Comparison of ENCODE assay signal across 22 mouse cellular contexts in genomic region chr15:80130689-80131088, GRCm38 (mm10). TPM values are rescaled to one million over a fixed set of nuclear protein-coding genes. Genes with fewer than 3 reads are reported as not detected.
DNase-seq lines count a peak whose midpoint lies in the region; ATAC-seq and TF ChIP-seq lines count a peak whose summit lies in the region.
"Had no signal": no experiment of that assay in that cellular context is flagged by ENCODE, and none has a peak within 500 bp of the region (broad histone marks: within the 10 kb centered on the region; RNA-seq: fewer than 3 reads in every experiment).

No protein-coding gene starts in this region.

- peak overlapping the region; percentile 60 for H3K9ac ChIP-seq in MEL (ENCODE audit: control insufficient read depth, low read depth, low read length, poor library complexity, severe bottlenecking)
- peak overlapping the region; percentile 21; the same call in 1 of the 2 replicates for H3K9ac ChIP-seq in liver, postnatal 0 days (replicated peaks)
- H3K9ac ChIP-seq: embryonic facial prominence, embryonic 12.5 days; forebrain, embryonic 12.5 days; hindbrain, embryonic 14.5 days; neural tube, embryonic 13.5 days had no signal

- no peaks in the 10 kb centered on the region for H3K27me3 ChIP-seq in heart, embryonic 10.5 days (ENCODE audit: insufficient read depth, poor library complexity, severe bottlenecking)
- H3K27me3 ChIP-seq in MEL (ENCODE audit: control insufficient read depth in 1 of 2, insufficient read depth in 2 of 2, low read length in 2 of 2), result no peaks in the 10 kb centered on the region
- H3K27me3 ChIP-seq in erythroblast, embryonic 14.5 days (ENCODE audit: control insufficient read depth), result no peaks in the 10 kb centered on the region
- H3K27me3 ChIP-seq in liver, postnatal 0 days (ENCODE audit: insufficient read depth, low read length), result no peaks in the 10 kb centered on the region
- H3K27me3 ChIP-seq: embryonic facial prominence, embryonic 12.5 days; neural tube, embryonic 13.5 days had no signal

- no peak overlapping the region for H3K27ac ChIP-seq in heart, embryonic 10.5 days
- H3K27ac ChIP-seq in MEL (ENCODE audit: control insufficient read depth, low read depth, low read length), result peak overlapping the region; percentile 95
- peak overlapping the region; percentile 99 for H3K27ac ChIP-seq in liver, postnatal 0 days (ENCODE audit: low read depth)
- H3K27ac ChIP-seq: embryonic facial prominence, embryonic 12.5 days; forebrain, embryonic 12.5 days; hindbrain, embryonic 14.5 days; macrophage; neural tube, embryonic 13.5 days had no signal

- no peaks in the 10 kb centered on the region for H3K36me3 ChIP-seq in heart, embryonic 10.5 days
- H3K36me3 ChIP-seq in MEL (ENCODE audit: control insufficient read depth in 1 of 2, insufficient read depth in 2 of 2, low read length in 2 of 2), result peaks cover 0 to 36% of the 10 kb centered on the region in 2 experiments; a peak in 2 of 4 replicates
- peaks cover 21% of the 10 kb centered on the region for H3K36me3 ChIP-seq in erythroblast, embryonic 14.5 days (ENCODE audit: control insufficient read depth)
- no peaks in the 10 kb centered on the region; the same call in 1 of the 2 replicates for H3K36me3 ChIP-seq in liver, postnatal 0 days (replicated peaks; ENCODE audit: insufficient read depth, low read length)
- H3K36me3 ChIP-seq: embryonic facial prominence, embryonic 12.5 days; forebrain, embryonic 12.5 days; neural tube, embryonic 13.5 days had no signal

- WGBS in heart, embryonic 10.5 days, result 46% methylated on average over 5 of the region's 5 CpGs
- WGBS in liver, postnatal 0 days (ENCODE audit: insufficient replicate concordance), result 37% methylated on average over 5 of the region's 5 CpGs

- peak; percentile 55 for ATAC-seq in liver, postnatal 0 days
- ATAC-seq: intestine, embryonic 16.5 days had no signal

- no peak overlapping the region for H3K4me3 ChIP-seq in heart, embryonic 10.5 days
- H3K4me3 ChIP-seq in MEL (ENCODE audit: control insufficient read depth in 1 of 2, insufficient read depth in 1 of 2, low read depth in 2 of 2, low read length in 2 of 2), result peak overlapping the region; percentile 19 to 24; a peak in 3 of 4 replicates
- peak overlapping the region; percentile 57 for H3K4me3 ChIP-seq in erythroblast, embryonic 14.5 days (replicated peaks)
- no peak overlapping the region for H3K4me3 ChIP-seq in liver, postnatal 0 days (ENCODE audit: low read depth, low read length)
- H3K4me3 ChIP-seq: embryonic facial prominence, embryonic 12.5 days; forebrain, embryonic 12.5 days; neural tube, embryonic 13.5 days had no signal

- peak; percentile 96 to 98 for TF ChIP-seq EP300 in MEL (IDR thresholded peaks at IDR 0.05; ENCODE audit: low read depth in 1 of 2, low read length in 2 of 2)
- TF ChIP-seq EP300 in liver, postnatal 0 days (IDR thresholded peaks at IDR 0.05; ENCODE audit: low read depth), result peak; percentile 99

- peaks cover 21% of the 10 kb centered on the region for H3K79me2 ChIP-seq in MEL (ENCODE audit: control insufficient read depth, insufficient read depth, low read length, poor library complexity)

- H3K4me1 ChIP-seq in heart, embryonic 10.5 days, result peaks cover 30% of the 10 kb centered on the region
- H3K4me1 ChIP-seq in MEL (ENCODE audit: control insufficient read depth in 1 of 2, insufficient read depth in 2 of 2, low read length in 2 of 2), result peaks cover 20 to 38% of the 10 kb centered on the region in 2 experiments
- peaks cover 77% of the 10 kb centered on the region for H3K4me1 ChIP-seq in erythroblast, embryonic 14.5 days (ENCODE audit: control insufficient read depth)
- peaks cover 49% of the 10 kb centered on the region for H3K4me1 ChIP-seq in liver, postnatal 0 days (ENCODE audit: insufficient read depth)

- H3K4me2 ChIP-seq in liver, postnatal 0 days (ENCODE audit: low read depth, low read length), result peak overlapping the region; percentile 59
- H3K4me2 ChIP-seq: embryonic facial prominence, embryonic 12.5 days; forebrain, embryonic 12.5 days; hindbrain, embryonic 14.5 days; neural tube, embryonic 13.5 days had no signal

- DNase-seq in heart, embryonic 10.5 days (ENCODE audit: low spot score), result peak; percentile 77
- DNase-seq in heart, adult 11 months, result no peak
- DNase-seq in MEL (ENCODE audit: low read depth, low spot score), result peak; percentile 91
- DNase-seq in liver, postnatal 0 days, result peak; percentile 76
- no peak for DNase-seq in thymus, postnatal 0 days (ENCODE audit: low spot score)
- no peak for DNase-seq in ovary, adult 18-20 months (ENCODE audit: low spot score)
- DNase-seq in lung, postnatal 4 days, result no peak
- DNase-seq: adrenal gland, adult 2 months; kidney, postnatal 14 days; layer of hippocampus, postnatal 36 days; lung, adult 2 months; right cerebral cortex, postnatal 4 days; thymus, postnatal 25 days had no signal

- no peak for TF ChIP-seq RAD21 in MEL (IDR thresholded peaks at IDR 0.05; ENCODE audit: low read depth, low read length)

- TF ChIP-seq POLR2A in MEL (IDR thresholded peaks at IDR 0.05; ENCODE audit: control insufficient read depth in 1 of 2, insufficient read depth in 1 of 2, low read depth in 1 of 2, low read length in 2 of 2, poor library complexity in 1 of 2), result 0 out of 4 replicates have a peak, but pooled peaks of 1 of the 2 experiments have one; percentile 21

- H3K9me3 ChIP-seq in heart, embryonic 10.5 days, result no peaks in the 10 kb centered on the region
- no peaks in the 10 kb centered on the region for H3K9me3 ChIP-seq in MEL (replicated peaks; ENCODE audit: insufficient read depth, low read length)
- no peaks in the 10 kb centered on the region for H3K9me3 ChIP-seq in erythroblast, embryonic 14.5 days (ENCODE audit: control insufficient read depth, low read length)
- no peaks in the 10 kb centered on the region for H3K9me3 ChIP-seq in liver, postnatal 0 days (ENCODE audit: low read length)
- H3K9me3 ChIP-seq: embryonic facial prominence, embryonic 12.5 days; forebrain, embryonic 12.5 days; neural tube, embryonic 13.5 days had no signal

- TF ChIP-seq CTCF in MEL (IDR thresholded peaks at IDR 0.05 in 2 of 3, conservative IDR thresholded peaks at IDR 0.05 in 1 of 3; ENCODE audit: control insufficient read depth in 1 of 3, insufficient read depth in 1 of 3, low read depth in 2 of 3, low read length in 3 of 3, poor library complexity in 1 of 3, severe bottlenecking in 1 of 3), result no peak
- TF ChIP-seq CTCF in liver, postnatal 0 days (IDR thresholded peaks at IDR 0.05; ENCODE audit: low read depth), result no peak

TF ChIP-seq in MEL, 35 proteins besides CTCF, POLR2A, EP300 and RAD21 (continues in another document):
- peak; percentile 42; the same call in 1 of the 2 replicates for TF ChIP-seq JUND (IDR thresholded peaks at IDR 0.05; ENCODE audit: low read depth, low read length)
- TF ChIP-seq TBP (IDR thresholded peaks at IDR 0.05; ENCODE audit: low read depth, low read length), result peak; percentile 40; the same call in 1 of the 2 replicates
- peak; percentile 32; the same call in 1 of the 2 replicates for TF ChIP-seq HCFC1 (IDR thresholded peaks at IDR 0.05; ENCODE audit: low read depth, low read length)
- TF ChIP-seq NRF1 (IDR thresholded peaks at IDR 0.05; ENCODE audit: insufficient read depth, low read depth, low read length, poor library complexity, severe bottlenecking), result peak; percentile 22; the same call in 1 of the 2 replicates
- TF ChIP-seq NELFE (IDR thresholded peaks at IDR 0.05; ENCODE audit: low read depth, low read length), result peak; percentile 38
- peak; percentile 95 for TF ChIP-seq TAL1 (IDR thresholded peaks at IDR 0.05; ENCODE audit: low read length)
- TF ChIP-seq MAFK (IDR thresholded peaks at IDR 0.05; ENCODE audit: borderline replicate concordance, low read depth, low read length), result no peak
- no peak for TF ChIP-seq SMC3 (IDR thresholded peaks at IDR 0.05; ENCODE audit: low read depth, low read length)
- TF ChIP-seq E2F4 (IDR thresholded peaks at IDR 0.05; ENCODE audit: borderline replicate concordance, low read depth, low read length), result no peak

RNA-seq across cellular contexts. Expression of gene Tab1, which starts 2.2 kb away (rescaled TPM):
- polyA plus RNA-seq in heart, embryonic 10.5 days (2016; fragmentation: Nextera tagmentation; extraction: Ambion mirVana), result 34.2 and 38.1 TPM in 2 replicates
- total RNA-seq in MEL (2012; rRNA removed), result 18.2 and 23.3 TPM in 2 replicates
- polyA plus RNA-seq in MEL (2012; ENCODE audit: insufficient read depth in 1 of 2, insufficient read length in 2 of 2, low read depth in 1 of 2, low replicate concordance in 2 of 2, missing spikeins in 1 of 2), result 10 to 100 TPM in 1 of 2 experiments, not detected in 1; 31.1 TPM
- 2.2 and 3.3 TPM in 2 replicates for polyA plus RNA-seq in erythroblast, embryonic 14.5 days (2012)
- polyA plus RNA-seq in liver, postnatal 0 days (2015; fragmentation: Nextera tagmentation; extraction: Ambion mirVana), result 7.0 and 7.5 TPM in 2 replicates
- 37.3 and 38.2 TPM in 2 replicates for polyA plus RNA-seq in thymus, postnatal 0 days (2015; fragmentation: Nextera tagmentation; extraction: Ambion mirVana)

RNA-seq across cellular contexts. Expression of gene Rpl3, which starts 39.0 kb away (rescaled TPM):
- 770 and 980 TPM in 2 replicates for polyA plus RNA-seq in heart, embryonic 10.5 days (2016; fragmentation: Nextera tagmentation; extraction: Ambion mirVana)
- total RNA-seq in MEL (2012; rRNA removed), result 1,686 and 1,722 TPM in 2 replicates
- polyA plus RNA-seq in MEL (2012; ENCODE audit: insufficient read depth in 1 of 2, insufficient read length in 2 of 2, low read depth in 1 of 2, low replicate concordance in 2 of 2, missing spikeins in 1 of 2), result 1,000 to 10,000 TPM in 1 of 2 experiments, 100 to 1,000 TPM in 1; 543 to 1,096 TPM
- polyA plus RNA-seq in erythroblast, embryonic 14.5 days (2012), result 12.0 and 25.2 TPM in 2 replicates
- polyA plus RNA-seq in liver, postnatal 0 days (2015; fragmentation: Nextera tagmentation; extraction: Ambion mirVana), result 394 and 407 TPM in 2 replicates
- 1,085 and 1,101 TPM in 2 replicates for polyA plus RNA-seq in thymus, postnatal 0 days (2015; fragmentation: Nextera tagmentation; extraction: Ambion mirVana)

RNA-seq across cellular contexts. Expression of gene Syngr1, which starts 39.6 kb away (rescaled TPM):
- polyA plus RNA-seq in heart, embryonic 10.5 days (2016; fragmentation: Nextera tagmentation; extraction: Ambion mirVana), result 6.7 and 11.6 TPM in 2 replicates
- total RNA-seq in MEL (2012; rRNA removed), result 93.7 and 105 TPM in 2 replicates
- 100 to 1,000 TPM in 1 of 2 experiments, not detected in 1; 115 TPM for polyA plus RNA-seq in MEL (2012; ENCODE audit: insufficient read depth in 1 of 2, insufficient read length in 2 of 2, low read depth in 1 of 2, low replicate concordance in 2 of 2, missing spikeins in 1 of 2)
- polyA plus RNA-seq in erythroblast, embryonic 14.5 days (2012), result 0.41 and 1.5 TPM in 2 replicates
- 10.3 and 10.4 TPM in 2 replicates for polyA plus RNA-seq in liver, postnatal 0 days (2015; fragmentation: Nextera tagmentation; extraction: Ambion mirVana)
- polyA plus RNA-seq in thymus, postnatal 0 days (2015; fragmentation: Nextera tagmentation; extraction: Ambion mirVana), result 74.1 and 74.5 TPM in 2 replicates
- total RNA-seq: monocyte, adult 5-6 weeks had no signal

RNA-seq across cellular contexts. Expression of gene Mgat3, which starts 42.8 kb away (rescaled TPM):
- polyA plus RNA-seq in heart, embryonic 10.5 days (2016; fragmentation: Nextera tagmentation; extraction: Ambion mirVana), result 1.1 and 2.8 TPM in 2 replicates
- not detected in 2 replicates for total RNA-seq in MEL (2012; rRNA removed)
- not detected for polyA plus RNA-seq in MEL (2012; ENCODE audit: insufficient read depth in 1 of 2, insufficient read length in 2 of 2, low read depth in 1 of 2, low replicate concordance in 2 of 2, missing spikeins in 1 of 2)
- polyA plus RNA-seq in erythroblast, embryonic 14.5 days (2012), result not detected in 2 replicates
- 0.12 and 0.14 TPM in 2 replicates for polyA plus RNA-seq in liver, postnatal 0 days (2015; fragmentation: Nextera tagmentation; extraction: Ambion mirVana)
- polyA plus RNA-seq in thymus, postnatal 0 days (2015; fragmentation: Nextera tagmentation; extraction: Ambion mirVana), result 4.7 and 5.0 TPM in 2 replicates
- total RNA-seq: common myeloid progenitor, adult 5-6 weeks; monocyte, adult 5-6 weeks had no signal

Comparison
In these comparisons a context has a peak if more than half of its experiments do, and no peak if none do; other contexts are left out.
1. DNase-seq: peak in heart, embryonic 10.5 days (single experiment), MEL (single experiment) and liver, postnatal 0 days (single experiment); none in heart, adult 11 months (single experiment), thymus, postnatal 0 days (single experiment), ovary, adult 18-20 months (single experiment) and lung, postnatal 4 days (0 of 2).
2. H3K4me3 ChIP-seq: peak in MEL (2 of 2) and erythroblast, embryonic 14.5 days (single experiment); none in heart, embryonic 10.5 days (single experiment) and liver, postnatal 0 days (single experiment).
3. RNA of gene Rpl3, which starts 39.0 kb away (polyA plus RNA-seq): 1,085 to 1,101 TPM in thymus, postnatal 0 days, 543 to 1,096 TPM in MEL, 770 to 980 TPM in heart, embryonic 10.5 days and 394 to 407 TPM in liver, postnatal 0 days; 12.0 to 25.2 TPM in erythroblast, embryonic 14.5 days; every median in the first group is over 10 times any median in the second.